Mouse (Mus musculus) right cerebral cortex, postnatal 4 days (tissue): ENCODE measurements around the gene Mrc2.

Experiments used
- DNase-seq: peaks from one replicate; pipeline ENCODE4 v3.0.0-alpha.2; 2022

Gene Mrc2

GRCm38 (mm10) chr11:105292124-105293071, at the start of gene Mrc2:
Mrc2 (plus strand) TSS chr11:105292643.
- DNase-seq, result peak; percentile 53

DNA sequence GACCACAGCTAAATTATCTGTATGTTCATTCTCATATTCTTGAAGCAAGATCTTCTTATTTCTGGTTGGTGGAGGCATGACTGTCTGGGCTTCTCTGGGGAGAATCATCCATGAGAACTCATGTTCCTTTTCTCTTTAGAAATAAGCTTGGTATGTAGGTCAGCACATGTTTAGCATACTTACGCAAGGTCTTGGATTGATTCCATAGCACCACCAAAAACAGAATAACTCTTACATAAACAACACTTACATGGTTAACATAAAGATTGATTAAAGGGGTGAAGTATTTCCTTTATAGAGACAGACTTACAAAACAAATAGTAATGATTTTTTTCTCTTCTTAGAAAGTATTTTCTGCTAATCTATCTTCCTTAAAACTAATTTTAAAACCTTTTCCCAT, 46.1 kb upstream of the Mrc2 start:
- no peak for DNase-seq

GRCm38 (mm10) chr11:105246785-105247184, 45.7 kb upstream of the Mrc2 start:
- DNase-seq, result no peak

DNA sequence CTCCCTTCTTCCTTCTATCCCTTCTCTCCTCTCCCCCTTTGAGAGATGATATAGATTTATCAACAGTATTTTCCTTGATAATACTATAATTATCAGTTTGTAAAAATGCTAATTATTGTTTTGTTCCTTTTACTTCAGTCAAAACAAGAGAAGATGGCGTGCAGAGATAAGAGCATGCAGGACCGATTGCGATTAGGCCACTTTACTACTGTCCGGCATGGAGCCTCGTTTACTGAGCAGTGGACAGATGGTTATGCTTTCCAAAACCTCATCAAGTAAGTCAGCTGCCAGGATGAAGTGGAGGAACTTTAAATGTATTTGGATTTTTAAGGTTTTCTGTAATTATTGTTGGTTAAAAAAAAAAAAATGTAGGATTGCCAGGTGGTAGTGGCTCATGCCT, 45.1 kb upstream of the Mrc2 start:
- no peak for DNase-seq

- DNase-seq, result no peak
Measured at GRCm38 (mm10) chr11:105259733-105260132, 32.7 kb upstream of the Mrc2 start.

- no peak for DNase-seq
Measured at GRCm38 (mm10) chr11:105261116-105261515, 31.3 kb upstream of the Mrc2 start.

GRCm38 (mm10) chr11:105261601-105262351, 30.7 kb upstream of the Mrc2 start:
- no peak for DNase-seq

DNA sequence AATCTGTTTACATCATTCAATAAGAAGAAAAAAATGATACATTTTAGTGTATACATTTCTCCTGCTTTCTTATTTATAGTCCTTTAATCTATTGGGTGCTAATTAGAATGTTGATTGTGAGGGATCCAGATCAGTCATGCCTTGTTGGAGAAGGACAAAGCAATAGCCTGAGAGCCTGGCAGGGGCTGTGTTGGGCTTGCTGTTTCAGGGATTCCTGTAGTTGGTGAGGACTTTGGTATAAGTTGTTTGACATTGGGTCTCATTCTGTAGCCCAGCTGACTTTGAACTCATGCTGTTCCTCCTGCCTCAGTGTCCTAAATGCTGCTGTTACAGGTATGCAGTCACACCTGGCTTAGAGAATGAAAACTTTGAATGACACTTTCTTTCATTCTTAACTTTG, 27.9 kb upstream of the Mrc2 start:
- DNase-seq, result no peak

GRCm38 (mm10) chr11:105264988-105265387, 27.5 kb upstream of the Mrc2 start:
- DNase-seq, result no peak

- DNase-seq, result peak; percentile 58
Measured at GRCm38 (mm10) chr11:105270155-105270554, 22.3 kb upstream of the Mrc2 start.

DNA sequence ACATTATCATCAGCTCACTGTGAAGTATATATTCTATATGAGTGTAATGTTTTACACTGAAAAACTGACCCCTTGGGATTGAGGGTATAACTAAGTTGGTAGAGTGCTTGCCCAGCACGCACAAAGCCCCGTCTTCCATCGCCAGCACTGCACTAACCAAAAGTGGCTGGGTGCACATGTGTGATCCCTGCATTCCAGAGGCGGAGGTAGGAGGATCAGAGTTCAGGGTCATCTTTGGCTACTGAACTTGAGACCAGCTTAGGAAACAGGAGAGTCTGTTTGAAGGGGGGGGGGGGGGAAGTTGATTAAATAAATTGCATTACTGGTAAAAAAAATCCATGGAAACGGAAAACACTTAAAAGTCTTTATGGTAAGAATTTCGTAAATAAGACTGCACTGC, 12.0 kb upstream of the Mrc2 start:
- no peak for DNase-seq

DNA sequence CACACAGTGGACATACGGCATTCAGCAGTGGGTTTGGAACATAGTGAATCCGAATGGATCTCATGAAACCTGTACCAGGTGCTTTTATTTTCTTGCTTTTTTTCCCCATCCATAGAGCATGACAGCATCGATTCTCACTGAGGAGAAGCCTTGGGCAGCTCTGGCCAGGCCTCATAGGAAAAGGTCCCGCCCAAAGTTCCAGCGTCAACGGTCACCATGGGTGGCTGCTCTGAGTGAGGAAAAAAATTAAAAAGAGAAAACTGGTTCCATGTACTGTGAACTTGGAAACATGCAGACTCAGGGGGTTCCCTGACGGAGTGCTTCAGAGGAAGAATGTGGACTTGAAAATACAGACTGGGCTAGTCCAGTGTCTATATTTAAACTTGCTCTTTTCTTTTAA, 11.2 kb upstream of the Mrc2 start:
- no peak for DNase-seq

GRCm38 (mm10) chr11:105281763-105282459, 10.5 kb upstream of the Mrc2 start:
- DNase-seq, result no peak

DNA sequence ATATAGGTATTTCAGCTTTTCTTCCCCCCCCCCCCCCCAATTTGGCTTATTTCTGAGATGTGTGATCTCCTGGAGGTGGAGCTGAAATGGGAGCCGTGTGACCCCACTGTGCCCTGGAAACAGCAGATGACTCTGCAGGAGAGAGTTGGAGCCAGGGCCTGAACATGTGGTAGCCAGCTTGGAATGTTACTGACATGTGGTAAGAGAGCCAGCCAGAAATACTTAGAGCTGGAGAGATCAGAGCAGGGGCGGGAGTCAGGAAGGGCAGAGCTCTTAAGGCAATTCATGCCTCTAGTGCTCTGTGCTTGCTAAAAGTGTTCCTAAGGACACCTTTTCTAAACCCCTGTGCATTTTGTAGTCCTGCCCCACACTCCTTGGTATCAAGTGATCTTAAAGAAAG, 10.0 kb upstream of the Mrc2 start:
- no peak for DNase-seq

- no peak for DNase-seq
Measured at GRCm38 (mm10) chr11:105283016-105283415, 9.4 kb upstream of the Mrc2 start.

GRCm38 (mm10) chr11:105285720-105286119, 6.7 kb upstream of the Mrc2 start:
- no peak for DNase-seq

- no peak for DNase-seq
Measured at GRCm38 (mm10) chr11:105289403-105289802, 3.0 kb upstream of the Mrc2 start.

- no peak for DNase-seq
Measured at GRCm38 (mm10) chr11:105291681-105292123, 741 bp upstream of the Mrc2 start.

GRCm38 (mm10) chr11:105293101-105293581, 698 bp downstream of the Mrc2 start:
- peak; percentile 47 for DNase-seq

GRCm38 (mm10) chr11:105293901-105294494, 1.6 kb downstream of the Mrc2 start:
- no peak for DNase-seq

DNA sequence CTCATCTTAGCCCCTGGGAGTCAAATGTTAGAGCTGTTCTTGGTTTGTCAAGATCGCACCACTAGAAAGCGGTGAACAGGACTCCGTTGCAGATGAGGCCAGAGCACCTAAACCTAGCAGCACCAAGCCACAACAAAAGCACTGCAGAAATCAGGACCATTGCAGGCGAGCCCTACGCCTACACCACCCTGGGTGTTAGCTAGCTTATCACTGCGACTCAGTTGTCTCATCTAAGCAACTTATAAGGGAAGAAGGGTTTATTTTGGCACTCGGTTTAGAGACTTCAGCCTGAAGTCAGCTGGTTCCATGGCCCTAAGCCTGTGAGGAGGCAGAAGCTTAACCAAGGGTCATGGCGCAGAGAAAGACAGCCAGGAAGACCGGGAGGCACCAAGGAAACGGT, 3.6 kb downstream of the Mrc2 start:
- no peak for DNase-seq

- no peak for DNase-seq
Measured at GRCm38 (mm10) chr11:105310197-105310596, 17.8 kb downstream of the Mrc2 start.
